Mouse (Mus musculus) neutrophil, adult 5-6 weeks (primary cell): ENCODE measurements around the gene Srbd1. TPM values are rescaled to one million over a fixed set of nuclear protein-coding genes. Genes with fewer than 3 reads are reported as not detected.

Experiments
- ATAC-seq: fragments of 151-379, 151-347 bp; 2 replicates; pipeline ENCODE4 v1.8.0; 2017; ENCODE audit warnings: mild to moderate bottlenecking, moderate TSS enrichment; ENCODE audit not compliant: insufficient number of reproducible peaks, poor library complexity, low FRiP score, severe bottlenecking; ENCODE audit errors: extremely low read depth
- total RNA-seq: library from RNA; stranded (forward); fragments of 200-1000 nt; gene quantifications from 2 replicates; pipeline ENCODE4 v1.2.3, GENCODE M21; 2017

Srbd1 gene
- total RNA-seq, 1 experiment from 2014 or later = 18.3 TPM

- no peak for ATAC-seq
Observed at GRCm38 (mm10) chr17:86001667-86002066, 143.3 kb downstream of the Srbd1 start.

GRCm38 (mm10) chr17:85995727-85996126 lies 149.2 kb downstream of the Srbd1 start:
- ATAC-seq = no peak

GRCm38 (mm10) chr17:85995086-85995485 lies 149.9 kb downstream of the Srbd1 start:
- ATAC-seq = no peak

- no peak for ATAC-seq
Observed at GRCm38 (mm10) chr17:85989058-85989769, 155.8 kb downstream of the Srbd1 start.

GRCm38 (mm10) chr17:85987531-85987930 lies 157.4 kb downstream of the Srbd1 start:
- ATAC-seq = no peak

- no peak for ATAC-seq
Observed at GRCm38 (mm10) chr17:85986624-85987023, 158.4 kb downstream of the Srbd1 start.

GRCm38 (mm10) chr17:85986181-85986580 lies 158.8 kb downstream of the Srbd1 start:
- no peak for ATAC-seq

- ATAC-seq = no peak
Observed at GRCm38 (mm10) chr17:85985131-85985530, 159.8 kb downstream of the Srbd1 start.

GRCm38 (mm10) chr17:85982271-85982670 lies 162.7 kb downstream of the Srbd1 start:
- no peak for ATAC-seq

- ATAC-seq = no peak
Observed at GRCm38 (mm10) chr17:85981869-85982268, 163.1 kb downstream of the Srbd1 start.

GRCm38 (mm10) chr17:85978876-85979275 lies 166.1 kb downstream of the Srbd1 start:
- no peak for ATAC-seq

GRCm38 (mm10) chr17:85975077-85975476 lies 169.9 kb downstream of the Srbd1 start:
- ATAC-seq = no peak

- ATAC-seq = no peak
Observed at GRCm38 (mm10) chr17:85974591-85974990, 170.4 kb downstream of the Srbd1 start.

- no peak for ATAC-seq
Observed at GRCm38 (mm10) chr17:85971120-85971519, 173.9 kb downstream of the Srbd1 start.

GRCm38 (mm10) chr17:85961653-85962052 lies 183.3 kb downstream of the Srbd1 start:
- no peak for ATAC-seq

GRCm38 (mm10) chr17:85951771-85952170 lies 193.2 kb downstream of the Srbd1 start:
- ATAC-seq = no peak

GRCm38 (mm10) chr17:85949919-85950505 lies 195.0 kb downstream of the Srbd1 start:
- no peak for ATAC-seq

- ATAC-seq = no peak
Observed at GRCm38 (mm10) chr17:85948911-85949909, 195.8 kb downstream of the Srbd1 start.

GRCm38 (mm10) chr17:85944726-85945125 lies 200.2 kb downstream of the Srbd1 start:
- ATAC-seq = no peak
